Mouse (Mus musculus): ENCODE measurements around the gene Oas1f. TPM values are rescaled to one million over a fixed set of nuclear protein-coding genes. Genes with fewer than 3 reads are reported as not detected.
"Not testable (repeated sequence)": the region's sequence is repeated elsewhere in the genome, so short reads cannot be mapped to it uniquely, and the experiment has no call there.

Gene Oas1f
- total RNA-seq (2014; rRNA removed) (not detected in 2 replicates), polyA plus RNA-seq (2015; fragmentation: Nextera tagmentation; extraction: Ambion mirVana) (not detected in 2 replicates)

- no peak within 1 kb of the TSS for H3K27ac ChIP-seq
- WGBS = 80% methylated on average over 4 of the region's 4 CpGs
- ATAC-seq = no peak
Observed at GRCm38 (mm10) chr5:120847067-120847466, at the start of gene Oas1f. Gene Oas1f (plus strand): TSS chr5:120847367.

GRCm38 (mm10) chr5:120798147-120798546 lies 49.0 kb upstream of the Oas1f start:
- H3K27me3 ChIP-seq (ENCODE audit: insufficient read depth, low read length); H3K36me3 ChIP-seq (ENCODE audit: insufficient read depth, low read length); H3K9me3 ChIP-seq (ENCODE audit: low read length); ATAC-seq; H3K4me2 ChIP-seq (ENCODE audit: low read depth, low read length); H3K9ac ChIP-seq (replicated peaks; ENCODE audit: low read length); DNase-seq (ENCODE audit: low spot score); H3K4me3 ChIP-seq (ENCODE audit: low read length); H3K4me1 ChIP-seq (ENCODE audit: insufficient read depth, low read length); H3K27ac ChIP-seq: not testable (repeated sequence)
- 74% methylated on average over 5 of the region's 5 CpGs for WGBS

More at GRCm38 (mm10) chr5:120847067-120847466, at the start of gene Oas1f:
- H3K36me3 ChIP-seq (ENCODE audit: insufficient read depth, low read length) = no peaks in the 10 kb centered on the region
- no peak within 1 kb of the TSS for H3K4me2 ChIP-seq (ENCODE audit: low read depth, low read length)
- H3K9ac ChIP-seq (replicated peaks; ENCODE audit: low read length) = no peak within 1 kb of the TSS
- no peaks in the 10 kb centered on the region for H3K9me3 ChIP-seq (ENCODE audit: low read length)
- H3K4me3 ChIP-seq (ENCODE audit: low read length) = no peak within 1 kb of the TSS
- TF ChIP-seq CTCF (IDR thresholded peaks at IDR 0.05; ENCODE audit: low read depth) = no peak
- H3K4me1 ChIP-seq (ENCODE audit: insufficient read depth, low read length) = no peaks in the 10 kb centered on the region
- no peak for DNase-seq (ENCODE audit: low spot score)
- H3K27me3 ChIP-seq (ENCODE audit: insufficient read depth, low read length) = no peaks in the 10 kb centered on the region

- DNase-seq (ENCODE audit: low spot score); H3K9me3 ChIP-seq (ENCODE audit: low read length); H3K4me3 ChIP-seq (ENCODE audit: low read length); ATAC-seq; H3K27me3 ChIP-seq (ENCODE audit: insufficient read depth, low read length); H3K4me1 ChIP-seq (ENCODE audit: insufficient read depth, low read length); H3K27ac ChIP-seq; H3K9ac ChIP-seq (replicated peaks; ENCODE audit: low read length); H3K36me3 ChIP-seq (ENCODE audit: insufficient read depth, low read length); H3K4me2 ChIP-seq (ENCODE audit: low read depth, low read length): not testable (repeated sequence)
- 43% methylated on average over 1 of the region's 2 CpGs for WGBS
Observed at GRCm38 (mm10) chr5:120798943-120799342, 48.2 kb upstream of the Oas1f start.

DNA sequence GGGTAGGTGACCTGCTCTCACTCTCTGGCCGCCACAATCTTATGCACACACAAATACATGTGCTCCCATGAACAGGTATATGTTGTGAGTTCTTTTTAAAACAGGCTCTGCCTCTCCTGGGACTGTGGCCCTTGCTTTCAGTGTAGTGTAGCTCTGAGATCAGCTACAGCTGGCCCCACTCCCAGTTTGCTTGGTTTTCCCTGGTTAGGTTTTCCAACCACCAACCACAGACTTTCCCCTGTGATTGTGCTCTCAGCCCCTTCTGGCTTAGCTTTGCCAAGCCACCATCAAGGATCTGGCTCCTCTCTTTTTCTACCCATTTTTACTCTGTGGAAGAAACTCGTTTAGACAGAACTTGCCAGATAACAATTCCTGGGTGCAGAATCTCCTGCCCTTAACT lies 43.6 kb upstream of the Oas1f start:
- no peak for DNase-seq (ENCODE audit: low spot score)
- no peaks in the 10 kb centered on the region for H3K36me3 ChIP-seq (ENCODE audit: insufficient read depth, low read length)
- 74% methylated on average over 2 of the region's 2 CpGs for WGBS
- H3K4me2 ChIP-seq (ENCODE audit: low read depth, low read length) = no peak overlapping the region
- no peaks in the 10 kb centered on the region for H3K9me3 ChIP-seq (ENCODE audit: low read length)
- H3K4me1 ChIP-seq (ENCODE audit: insufficient read depth, low read length) = no peaks in the 10 kb centered on the region
- no peak overlapping the region for H3K27ac ChIP-seq
- H3K4me3 ChIP-seq (ENCODE audit: low read length) = no peak overlapping the region
- H3K9ac ChIP-seq (replicated peaks; ENCODE audit: low read length) = no peak overlapping the region
- TF ChIP-seq CTCF (IDR thresholded peaks at IDR 0.05; ENCODE audit: low read depth) = no peak
- no peaks in the 10 kb centered on the region for H3K27me3 ChIP-seq (ENCODE audit: insufficient read depth, low read length)
- no peak for ATAC-seq

GRCm38 (mm10) chr5:120806458-120806857 lies 40.7 kb upstream of the Oas1f start:
- Histone ChIP-seq H3K4me2 (ENCODE audit: low read depth, low read length) (no peak overlapping the region), H3K4me3 (ENCODE audit: low read length) (no peak overlapping the region), H3K4me1 (ENCODE audit: insufficient read depth, low read length) (no peaks in the 10 kb centered on the region), H3K27me3 (ENCODE audit: insufficient read depth, low read length) (no peaks in the 10 kb centered on the region), H3K9ac (replicated peaks; ENCODE audit: low read length) (no peak overlapping the region), H3K9me3 (ENCODE audit: low read length) (no peaks in the 10 kb centered on the region), H3K36me3 (ENCODE audit: insufficient read depth, low read length) (no peaks in the 10 kb centered on the region), H3K27ac (no peak overlapping the region)
- no peak for ATAC-seq
- WGBS = 100% methylated on average over 1 of the region's 1 CpGs
- peak; percentile 65 for TF ChIP-seq CTCF (IDR thresholded peaks at IDR 0.05; ENCODE audit: low read depth)
- peak; percentile 61 for DNase-seq (ENCODE audit: low spot score)

DNA sequence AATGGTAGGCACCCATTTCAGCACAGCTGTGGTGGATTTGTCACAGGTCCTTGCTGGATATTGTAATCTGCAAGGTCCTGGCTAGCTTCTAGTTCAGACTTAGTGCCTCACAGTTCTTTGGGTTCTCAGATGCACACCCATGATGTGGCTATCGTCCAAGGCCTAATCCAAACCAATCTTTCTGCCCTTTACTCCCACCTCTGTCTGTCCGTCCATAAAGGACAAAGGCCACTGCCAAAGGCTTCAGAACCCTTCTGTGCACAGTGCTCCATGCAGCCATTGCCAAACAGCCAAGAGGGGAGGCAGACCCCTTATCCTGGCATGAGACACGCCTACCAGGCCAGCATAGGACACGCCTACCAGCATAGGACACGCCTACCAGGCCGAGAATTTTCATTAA lies 38.0 kb upstream of the Oas1f start:
- Histone ChIP-seq H3K27me3 (ENCODE audit: insufficient read depth, low read length) (no peaks in the 10 kb centered on the region), H3K36me3 (ENCODE audit: insufficient read depth, low read length) (no peaks in the 10 kb centered on the region), H3K4me1 (ENCODE audit: insufficient read depth, low read length) (no peaks in the 10 kb centered on the region), H3K4me2 (ENCODE audit: low read depth, low read length) (no peak overlapping the region), H3K4me3 (ENCODE audit: low read length) (no peak overlapping the region), H3K27ac (no peak overlapping the region), H3K9me3 (ENCODE audit: low read length) (no peaks in the 10 kb centered on the region), H3K9ac (replicated peaks; ENCODE audit: low read length) (no peak overlapping the region)
- TF ChIP-seq CTCF (IDR thresholded peaks at IDR 0.05; ENCODE audit: low read depth) = no peak
- ATAC-seq (no peak), DNase-seq (ENCODE audit: low spot score) (no peak)
- WGBS = 36% methylated on average over 6 of the region's 6 CpGs

- H3K4me2 ChIP-seq (ENCODE audit: low read depth, low read length) = peak within 1 kb of the TSS; percentile 53
- H3K4me3 ChIP-seq (ENCODE audit: low read length) = peak within 1 kb of the TSS; percentile 31
- H3K27me3 ChIP-seq (ENCODE audit: insufficient read depth, low read length) = no peaks in the 10 kb centered on the region
- ATAC-seq (peak; percentile 89), DNase-seq (ENCODE audit: low spot score) (peak; percentile 91)
- peak within 1 kb of the TSS; percentile 10; the same call in 1 of the 2 replicates for H3K9ac ChIP-seq (replicated peaks; ENCODE audit: low read length)
- H3K36me3 ChIP-seq (ENCODE audit: insufficient read depth, low read length) = no peaks in the 10 kb centered on the region
- no peak for TF ChIP-seq CTCF (IDR thresholded peaks at IDR 0.05; ENCODE audit: low read depth)
- 7% methylated on average over 18 of the region's 18 CpGs for WGBS
- H3K4me1 ChIP-seq (ENCODE audit: insufficient read depth, low read length) = no peaks in the 10 kb centered on the region
- H3K9me3 ChIP-seq (ENCODE audit: low read length) = no peaks in the 10 kb centered on the region
- peak within 1 kb of the TSS; percentile 76 for H3K27ac ChIP-seq
Observed at GRCm38 (mm10) chr5:120811951-120812819, 35.0 kb upstream of the Oas1f start, which contains the start of gene Oas1c. Gene Oas1c (minus strand): TSS chr5:120812514.
